In the genomic region with DNA sequence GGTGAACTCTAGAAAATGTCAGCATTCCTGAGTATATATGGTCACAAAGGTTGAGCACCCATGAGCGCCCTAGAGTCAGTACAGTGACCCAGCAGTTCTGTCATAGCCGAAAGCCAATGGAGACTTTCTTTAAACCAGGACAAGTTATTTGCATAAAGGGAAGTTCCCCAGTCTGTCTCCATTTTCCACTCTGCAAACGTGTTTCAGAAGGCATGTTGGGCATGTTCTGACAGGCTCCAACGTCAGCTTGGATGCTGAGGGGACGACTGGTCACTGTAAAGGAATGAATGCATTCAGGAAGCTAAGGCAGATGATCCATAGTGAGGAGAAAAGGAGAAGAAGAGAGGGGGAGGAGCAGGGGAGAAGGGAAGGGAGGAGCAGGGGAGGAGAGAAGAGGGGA, we compare ENCODE assay signal across 31 mouse cellular contexts. TPM values are rescaled to one million over a fixed set of nuclear protein-coding genes. Genes with fewer than 3 reads are reported as not detected.
DNase-seq lines count a peak whose midpoint lies in the region; ATAC-seq and TF ChIP-seq lines count a peak whose summit lies in the region.
"Had no signal": no experiment of that assay in that cellular context is flagged by ENCODE, and none has a peak within 500 bp of the region (broad histone marks: within the 10 kb centered on the region; RNA-seq: fewer than 3 reads in every experiment).

No protein-coding gene starts in this region.

- H3K27ac ChIP-seq in hindbrain, embryonic 10.5 days, result no peak overlapping the region
- H3K27ac ChIP-seq: embryonic facial prominence, embryonic 15.5 days; forebrain, embryonic 12.5 days; forebrain, embryonic 15.5 days; heart, adult 2 months; heart, embryonic 10.5 days; heart, embryonic 13.5 days; hindbrain, embryonic 12.5 days; hindbrain, embryonic 15.5 days had no signal

- peaks cover 5% of the 10 kb centered on the region; the same call in 1 of the 2 replicates for H3K4me1 ChIP-seq in hindbrain, embryonic 10.5 days (replicated peaks)
- H3K4me1 ChIP-seq: embryonic facial prominence, embryonic 15.5 days; heart, embryonic 10.5 days; heart, embryonic 13.5 days; hindbrain, embryonic 15.5 days had no signal

- POLR2A ChIA-PET in Patski (lab: Charles Lee), result interaction anchor here (0.6 kb wide), 1 partner anchor 440 kb away, joined by 4 read pairs; no protein-coding TSS in a partner anchor

- DNase-seq in 3T3-L1 (ENCODE audit: low read depth, low spot score) (peak; percentile 63), 416B (ENCODE audit: low read depth) (peak; percentile 1), Patski (ENCODE audit: low read depth, low spot score) (no peak)
- DNase-seq in testis, postnatal 14 days (ENCODE audit: low spot score), result no peak
- no peak for DNase-seq in hindbrain, embryonic 10.5 days (ENCODE audit: low spot score)
- DNase-seq: adrenal gland, adult 2 months; adrenal gland, postnatal 14 days; B cell, adult 2 months; cerebellum, adult 11 months; cerebellum, adult 2 months; cerebellum, adult 9-11 months; cerebellum, postnatal 25 days; embryo, embryonic 11 days; gastrocnemius, postnatal 10 days; gastrocnemius, postnatal 36 days; heart, adult 2 months; heart, postnatal 14 days; heart, postnatal 4 days had no signal

- H3K36me3 ChIP-seq in hindbrain, embryonic 10.5 days, result no peaks in the 10 kb centered on the region
- H3K36me3 ChIP-seq: embryonic facial prominence, embryonic 15.5 days; forebrain, embryonic 12.5 days; forebrain, embryonic 15.5 days; heart, embryonic 10.5 days; heart, embryonic 13.5 days; hindbrain, embryonic 12.5 days; hindbrain, embryonic 15.5 days had no signal

- WGBS in hindbrain, embryonic 10.5 days, result 80% methylated on average over 5 of the region's 5 CpGs

- CTCF ChIA-PET in Patski (lab: Charles Lee), result interaction anchor here (1.0 kb wide), 1 partner anchor 10 kb away, joined by 3 read pairs; no protein-coding TSS in a partner anchor

- no peak for TF ChIP-seq CTCF in Patski (IDR thresholded peaks at IDR 0.05)

- ATAC-seq in Patski, result peak; percentile 37
- no peak for ATAC-seq in activated CD4-positive, CD25-positive, alpha-beta regulatory T cell, adult 4 months
- ATAC-seq: forebrain, embryonic 15.5 days; intestine, postnatal 0 days had no signal

- H3K27me3 ChIP-seq in Patski, result no peaks in the 10 kb centered on the region
- no peaks in the 10 kb centered on the region for H3K27me3 ChIP-seq in hindbrain, embryonic 10.5 days (ENCODE audit: insufficient read depth, poor library complexity, severe bottlenecking)
- H3K27me3 ChIP-seq: embryonic facial prominence, embryonic 15.5 days; forebrain, embryonic 12.5 days; forebrain, embryonic 15.5 days; heart, embryonic 13.5 days; hindbrain, embryonic 12.5 days; hindbrain, embryonic 15.5 days had no signal

- no peak overlapping the region for H3K4me3 ChIP-seq in hindbrain, embryonic 10.5 days
- H3K4me3 ChIP-seq: embryonic facial prominence, embryonic 15.5 days; erythroblast, embryonic 14.5 days; forebrain, embryonic 12.5 days; forebrain, embryonic 15.5 days; heart, adult 2 months; heart, embryonic 10.5 days; heart, embryonic 13.5 days; hindbrain, embryonic 12.5 days; hindbrain, embryonic 15.5 days had no signal

- in situ Hi-C loops in Patski (cut with MboI; ENCODE audit: low pct_unique_long_range_greater_than_20kb), result no loop called here

- H3K9me3 ChIP-seq in hindbrain, embryonic 10.5 days, result no peaks in the 10 kb centered on the region
- H3K9me3 ChIP-seq: embryonic facial prominence, embryonic 15.5 days; forebrain, embryonic 12.5 days; forebrain, embryonic 15.5 days; heart, embryonic 10.5 days; heart, embryonic 13.5 days; hindbrain, embryonic 12.5 days; hindbrain, embryonic 15.5 days had no signal

RNA-seq across cellular contexts. Expression of a gene that starts 0.7 kb away (rescaled TPM):
- polyA plus RNA-seq in Patski (2021), result 0.04 TPM
- polyA plus RNA-seq in activated CD4-positive, CD25-positive, alpha-beta regulatory T cell, adult 4 months (2017; shearing (Covaris generic)), result not detected
- not detected in 2 replicates for polyA plus RNA-seq in hindbrain, embryonic 10.5 days (2016; fragmentation: Nextera tagmentation; extraction: Ambion mirVana)
- polyA plus RNA-seq: cerebellum, adult 2 months; embryonic facial prominence, embryonic 11.5 days; erythroblast, embryonic 14.5 days; forebrain, embryonic 12.5 days; forebrain, embryonic 15.5 days; heart, adult 2 months; heart, embryonic 13.5 days; heart, embryonic 16.5 days; hindbrain, embryonic 12.5 days; hindbrain, embryonic 15.5 days; intestine, embryonic 14.5 days; intestine, postnatal 0 days had no signal

RNA-seq across cellular contexts. Expression of a gene that starts 58.5 kb away (rescaled TPM):
- polyA plus RNA-seq in Patski (2021), result 6.8 TPM
- not detected for polyA plus RNA-seq in activated CD4-positive, CD25-positive, alpha-beta regulatory T cell, adult 4 months (2017; shearing (Covaris generic))
- 1.9 and 2.7 TPM in 2 replicates for polyA plus RNA-seq in hindbrain, embryonic 10.5 days (2016; fragmentation: Nextera tagmentation; extraction: Ambion mirVana)
- polyA plus RNA-seq: erythroblast, embryonic 14.5 days had no signal

Comparison
In these comparisons a context has a peak if more than half of its experiments do, and no peak if none do; other contexts are left out.
1. DNase-seq: peak in 3T3-L1 (single experiment) and 416B (single experiment); none in Patski (single experiment), testis, postnatal 14 days (single experiment) and hindbrain, embryonic 10.5 days (single experiment).